Mouse (Mus musculus) layer of hippocampus, adult 11-12 months (tissue): ENCODE measurements at regions not wholly inside any gene's neighbourhood (a gene's known extent, or its start where the extent isn't known, plus 50 kb on each side); places are given as distances from the start of the nearest gene placed in this dataset.
"Not testable (repeated sequence)": the region's sequence is repeated elsewhere in the genome, so short reads cannot be mapped to it uniquely, and the experiment has no call there.

ENCODE experiments used
- DNase-seq: peaks from one replicate; pipeline ENCODE4 v3.0.0; 2022; ENCODE audit warnings: low spot score

DNA sequence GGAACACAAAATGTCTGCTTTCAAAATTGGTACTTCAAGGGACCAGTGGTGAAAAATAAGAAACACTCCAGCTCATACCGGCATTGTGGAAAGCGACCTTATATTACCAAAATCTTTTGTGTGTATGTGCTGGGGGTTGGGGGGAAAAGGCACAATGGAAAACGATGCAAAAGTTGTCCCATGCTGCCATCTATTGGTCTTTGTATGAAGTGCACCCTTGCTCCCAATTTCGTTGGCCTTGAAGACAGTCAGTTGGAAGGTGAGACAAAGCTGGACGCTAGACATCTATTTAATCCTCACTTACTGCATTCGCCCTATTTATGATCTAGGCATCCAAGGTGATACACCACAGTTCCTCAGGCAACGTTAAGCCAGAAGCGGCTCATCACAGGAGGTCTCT, 186.6 kb downstream of the BC048507 start:
- DNase-seq = peak; percentile 15

DNA sequence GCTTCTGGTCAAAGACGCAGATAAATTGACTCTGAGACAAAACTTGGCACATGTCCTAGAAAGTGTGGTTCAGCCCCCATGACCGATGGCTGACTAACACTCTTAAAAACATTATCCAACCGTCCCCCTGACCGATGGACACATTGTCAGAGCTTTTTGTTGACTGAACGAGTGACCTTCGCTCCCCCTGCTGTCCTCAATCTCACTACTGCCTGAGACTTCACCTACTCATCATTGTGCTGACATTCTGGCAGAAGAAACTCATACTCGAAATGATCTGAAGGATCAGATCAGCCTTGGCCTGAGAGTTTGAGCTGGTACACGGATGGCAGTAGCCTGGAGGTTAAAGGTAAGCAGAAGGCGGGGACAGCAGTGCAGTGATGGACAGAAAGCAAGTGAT, 230.2 kb downstream of the BC048507 start:
- not testable (repeated sequence) for DNase-seq

DNA sequence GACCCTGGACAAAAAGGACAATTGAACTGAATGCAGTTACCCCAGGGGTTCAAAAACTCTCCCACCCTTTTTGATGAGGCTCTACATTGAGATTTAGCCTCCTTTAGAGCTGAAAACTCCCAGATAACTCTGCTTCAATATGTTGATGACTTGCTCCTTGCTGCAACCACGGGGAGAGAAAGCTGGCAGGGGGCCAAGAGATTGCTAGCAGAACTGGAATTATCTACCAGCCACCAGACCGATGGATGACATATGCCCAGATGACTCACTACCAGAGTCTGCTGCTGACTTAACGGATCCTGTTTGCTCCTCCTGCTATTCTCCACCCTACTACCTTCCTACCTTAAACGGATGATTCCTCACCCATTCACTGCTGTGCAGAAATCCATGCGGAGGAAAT, 253.7 kb downstream of the BC048507 start:
- DNase-seq = peak; percentile 68
